Mouse (Mus musculus) mouse embryonic stem cell (cell line): ENCODE data around the gene Mgp.

Source experiments
- in situ Hi-C, 2 experiments: fragments of 300-500 bp; cut with MboI; formaldehyde crosslinking; loops; 1 replicate in 1 of 2; 3 replicates in 1 of 2; pipeline ENCODE4 v1.14.3; 2019 to 2020; ENCODE audit warnings: low sequenced_read_pairs in 2 of 2, low pct_unique_long_range_greater_than_20kb in 1 of 2, mixed read lengths in 1 of 2; ENCODE audit not compliant: unreplicated experiment in 1 of 2

The Mgp gene

DNA sequence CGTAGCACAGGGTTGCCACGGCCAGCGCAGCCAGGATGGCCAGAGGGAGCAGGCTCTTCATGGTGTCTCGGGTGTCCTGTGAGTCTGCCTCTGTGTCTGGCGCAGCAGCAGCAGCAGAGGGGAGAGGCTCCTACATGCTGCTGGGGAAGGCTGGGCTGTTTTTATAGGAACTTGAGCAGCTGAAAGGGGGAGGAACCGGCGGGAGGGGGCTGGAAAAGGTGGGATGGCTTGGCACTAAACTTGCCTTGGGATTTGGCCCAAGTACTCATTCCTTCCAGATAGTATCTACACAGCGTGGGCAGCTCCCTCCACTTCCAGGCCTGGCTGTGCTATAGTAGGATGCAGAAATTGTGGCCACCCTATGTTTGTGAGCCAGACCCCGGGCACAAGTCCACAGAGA, at the start of gene Mgp:
Gene Mgp (minus strand): TSS at position 154 of the 400 bp plus-strand sequence.
- in situ Hi-C loops, result no loop called here

DNA sequence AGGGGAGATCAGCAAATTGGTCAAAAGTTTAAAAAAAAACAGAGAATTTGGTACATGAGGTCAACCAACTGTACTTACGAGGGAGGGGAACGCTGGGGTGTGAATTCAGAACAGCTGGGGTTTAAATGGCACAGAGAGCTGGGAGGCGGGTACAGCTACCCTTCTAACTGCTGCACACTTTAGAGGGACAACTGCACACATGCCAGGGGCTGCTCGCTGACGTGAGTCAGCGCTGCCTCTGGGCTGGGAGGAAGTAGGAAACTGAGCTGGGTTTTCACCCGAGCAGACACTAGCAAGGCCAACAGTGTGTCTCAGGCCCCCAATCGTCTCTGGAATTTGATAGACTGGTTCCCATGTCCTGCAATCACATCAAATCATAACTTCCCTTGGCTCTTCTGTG, 49.4 kb upstream of the Mgp start:
- in situ Hi-C loops, result no loop called here

DNA sequence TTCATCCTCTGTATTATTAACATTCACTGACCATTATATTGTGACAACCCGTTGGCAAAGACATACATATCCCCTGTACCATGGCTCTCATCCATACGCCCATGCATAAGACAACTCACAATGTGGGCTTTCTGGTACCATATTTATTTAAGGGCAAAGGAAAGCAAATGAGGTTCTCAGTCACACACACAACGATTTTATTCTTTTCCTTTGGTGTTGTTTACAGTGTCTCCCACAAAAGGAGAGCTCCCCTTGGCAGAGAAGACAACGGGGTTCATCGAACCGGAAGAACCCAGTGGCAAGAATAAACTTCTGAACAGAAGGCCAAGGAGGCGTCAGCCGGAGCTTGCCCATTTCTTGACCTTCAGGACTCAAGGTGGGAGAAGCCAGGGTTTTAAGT, 47.9 kb upstream of the Mgp start, which contains the start of gene Pde6h:
Gene Pde6h (plus strand): TSS at position 301 of the 400 bp plus-strand sequence.
- in situ Hi-C loops, result no loop called here

GRCm38 (mm10) chr6:136922871-136923270, 47.2 kb upstream of the Mgp start:
- in situ Hi-C loops, result no loop called here

DNA sequence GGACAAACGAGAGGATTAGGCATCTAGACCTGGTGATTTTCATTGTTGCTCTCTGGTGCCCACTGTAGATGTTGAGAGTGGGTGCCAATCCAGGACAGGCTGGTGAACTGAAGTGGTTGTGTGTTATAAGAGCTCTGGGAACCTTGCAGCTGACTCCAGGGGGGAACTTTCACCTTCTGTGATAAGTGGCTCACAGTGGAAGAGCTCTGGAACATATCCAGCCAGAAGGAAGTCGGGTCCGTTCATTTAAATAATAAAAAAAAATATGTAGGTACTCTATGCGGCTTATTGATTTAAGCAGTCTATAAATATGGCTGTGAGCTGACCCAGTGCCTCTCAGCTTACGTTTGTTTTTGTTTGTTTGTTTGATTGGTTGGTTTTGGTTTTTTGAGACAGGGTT, 46.5 kb upstream of the Mgp start, which contains the start of gene Erp27:
Gene Erp27 (minus strand): TSS at position 101 of the 400 bp plus-strand sequence.
- in situ Hi-C loops, result no loop called here

DNA sequence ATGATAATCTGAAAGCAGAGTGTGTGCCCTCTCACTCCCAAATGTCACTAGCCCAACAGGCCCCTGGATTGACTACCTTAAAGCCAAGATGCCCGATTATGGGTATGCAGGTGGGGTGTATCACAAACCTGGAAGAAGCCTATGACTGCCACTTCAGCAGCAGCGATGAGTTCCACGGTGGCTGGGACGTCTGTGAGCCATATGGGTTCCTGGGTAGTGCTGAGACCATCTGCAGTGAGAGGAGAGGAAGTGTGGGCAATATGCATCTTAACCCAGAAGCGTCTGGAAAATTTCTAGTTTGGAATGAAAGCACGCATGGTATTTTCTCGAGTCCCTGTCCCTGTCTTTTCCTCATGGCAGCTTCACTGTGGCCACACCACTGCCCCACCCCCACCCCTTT, 46.0 kb upstream of the Mgp start:
- in situ Hi-C loops, result no loop called here

- in situ Hi-C loops, result no loop called here
Measured at GRCm38 (mm10) chr6:136920320-136921257, 45.0 kb upstream of the Mgp start.

DNA sequence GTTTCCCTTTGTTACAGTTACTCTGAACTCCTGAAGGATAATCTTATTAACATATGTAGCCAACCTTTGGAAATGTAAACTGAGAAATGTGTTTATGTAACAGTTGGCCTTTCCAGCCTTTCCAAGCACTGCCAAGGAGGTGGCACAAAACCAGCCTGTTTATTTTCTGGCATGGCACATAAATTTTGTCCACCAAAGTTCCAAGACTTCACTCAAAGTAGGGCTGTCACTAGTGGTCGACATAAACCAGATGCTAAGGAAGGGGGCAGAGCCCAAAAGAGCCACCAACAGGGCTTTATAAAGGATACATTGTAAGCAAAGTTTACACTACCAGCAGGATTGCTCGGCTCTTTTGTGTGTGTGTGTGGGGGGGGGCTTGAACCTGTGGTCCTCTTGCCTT, 42.3 kb upstream of the Mgp start:
- in situ Hi-C loops, result no loop called here

GRCm38 (mm10) chr6:136915721-136916395, 40.2 kb upstream of the Mgp start:
- in situ Hi-C loops, result no loop called here

- in situ Hi-C loops, result no loop called here
Measured at GRCm38 (mm10) chr6:136914234-136914633, 38.6 kb upstream of the Mgp start.

GRCm38 (mm10) chr6:136913384-136914126, 37.9 kb upstream of the Mgp start:
- in situ Hi-C loops, result no loop called here

- in situ Hi-C loops, result no loop called here
Measured at GRCm38 (mm10) chr6:136912751-136913265, 37.2 kb upstream of the Mgp start.

DNA sequence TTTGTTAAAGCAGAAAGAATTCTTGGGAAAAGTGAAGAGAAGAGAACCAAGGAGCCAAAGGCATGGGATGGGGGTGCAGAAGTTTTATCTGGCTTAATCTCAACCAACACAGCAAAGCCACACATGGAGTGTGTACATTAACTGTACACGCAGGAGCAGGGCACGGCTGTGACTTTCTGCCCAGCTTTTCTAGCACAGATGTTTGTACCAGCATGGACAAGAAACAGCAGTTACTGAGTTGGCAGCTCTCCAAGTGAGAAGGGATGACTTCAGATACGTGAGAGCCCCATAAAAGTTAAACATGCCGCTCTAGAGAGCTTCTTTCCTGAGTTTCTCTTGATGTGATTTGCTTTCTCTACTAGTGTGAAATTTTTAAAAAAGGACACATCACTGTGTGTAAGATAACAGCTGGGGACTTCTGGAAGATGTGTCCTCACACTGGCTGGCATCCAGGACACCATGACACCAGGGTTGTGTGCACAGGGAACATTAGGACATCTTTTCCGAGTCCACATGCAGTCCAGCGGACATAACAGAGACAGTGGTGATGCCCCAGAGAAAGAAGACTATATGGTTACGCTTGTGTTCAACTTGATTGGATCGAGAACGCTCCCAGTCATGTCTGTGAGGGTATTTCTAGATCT, 34.7 kb upstream of the Mgp start:
- in situ Hi-C loops, result no loop called here

DNA sequence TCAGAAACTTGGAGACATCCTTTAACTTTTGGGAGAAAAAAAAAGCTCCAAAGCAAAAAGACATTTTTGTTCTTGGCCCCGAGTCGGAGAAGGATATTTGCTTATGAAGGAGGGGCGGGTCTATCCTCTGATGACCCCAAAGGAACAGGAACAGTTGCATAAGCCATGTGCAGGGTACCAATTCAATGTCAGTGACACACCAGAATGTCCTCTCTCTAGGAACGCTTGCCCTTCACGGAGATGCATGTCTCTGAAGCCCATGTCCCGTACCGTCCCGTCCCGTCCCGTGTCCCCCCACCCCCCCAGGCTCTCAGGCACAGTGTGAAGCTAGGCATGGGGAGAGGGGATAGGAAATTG, 31.3 kb upstream of the Mgp start:
- in situ Hi-C loops, result no loop called here

DNA sequence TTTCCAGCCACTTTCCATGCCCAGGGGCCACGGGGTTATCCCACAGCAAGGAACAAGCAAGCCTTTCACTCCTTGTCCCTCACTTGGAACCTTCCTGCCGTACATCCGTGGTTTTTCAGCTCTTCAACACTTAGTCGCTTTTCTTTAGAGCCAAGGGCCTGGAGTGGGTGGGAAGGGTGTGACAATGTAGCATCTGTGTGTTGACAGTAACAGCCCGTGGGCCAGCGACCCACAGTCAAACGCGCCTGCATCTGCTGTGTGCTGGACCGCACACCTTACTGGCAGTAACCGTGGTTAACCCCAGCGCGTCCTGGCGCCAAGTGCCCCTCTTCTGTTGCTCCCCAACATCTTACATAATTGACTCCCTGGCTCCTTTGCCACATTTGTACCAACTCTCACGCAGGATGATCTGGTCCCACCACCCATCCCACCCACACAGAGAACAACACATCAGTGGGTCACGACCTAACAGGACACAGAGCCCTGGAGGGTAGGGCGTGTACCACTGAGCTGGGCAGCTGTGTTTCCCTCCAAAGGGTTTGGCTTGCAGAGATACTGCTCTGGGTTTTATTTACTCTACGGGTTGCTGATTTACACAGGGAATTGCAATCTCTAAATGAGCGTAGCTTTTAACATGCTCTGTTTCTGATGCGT, 30.8 kb upstream of the Mgp start:
- in situ Hi-C loops, result no loop called here

GRCm38 (mm10) chr6:136903885-136904470, 28.4 kb upstream of the Mgp start:
- in situ Hi-C loops, result no loop called here

- in situ Hi-C loops, result no loop called here
Measured at GRCm38 (mm10) chr6:136902527-136902926, 26.9 kb upstream of the Mgp start.

DNA sequence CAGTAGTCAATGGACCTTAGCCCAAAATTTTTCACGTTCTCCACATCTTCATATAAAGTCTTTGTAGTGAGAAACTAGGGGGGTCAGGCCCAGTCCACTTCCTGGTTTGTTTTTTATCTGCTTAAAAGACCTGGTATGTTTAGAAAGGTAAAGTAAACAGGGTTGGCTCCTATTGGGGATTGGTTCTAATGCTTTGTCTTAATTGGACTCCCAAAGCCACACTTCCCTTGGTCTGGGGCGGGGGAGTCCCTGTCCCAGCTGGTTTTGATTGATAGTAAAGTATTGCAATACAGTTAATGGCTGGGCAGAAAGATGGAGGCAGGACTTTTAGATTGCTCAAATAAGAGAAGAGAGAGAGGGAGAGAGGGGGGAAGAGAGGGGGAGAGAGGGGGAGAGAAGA, 25.4 kb upstream of the Mgp start:
- in situ Hi-C loops, result no loop called here
